Mouse (Mus musculus): Measurements from ENCODE around the gene Otog.

DNA sequence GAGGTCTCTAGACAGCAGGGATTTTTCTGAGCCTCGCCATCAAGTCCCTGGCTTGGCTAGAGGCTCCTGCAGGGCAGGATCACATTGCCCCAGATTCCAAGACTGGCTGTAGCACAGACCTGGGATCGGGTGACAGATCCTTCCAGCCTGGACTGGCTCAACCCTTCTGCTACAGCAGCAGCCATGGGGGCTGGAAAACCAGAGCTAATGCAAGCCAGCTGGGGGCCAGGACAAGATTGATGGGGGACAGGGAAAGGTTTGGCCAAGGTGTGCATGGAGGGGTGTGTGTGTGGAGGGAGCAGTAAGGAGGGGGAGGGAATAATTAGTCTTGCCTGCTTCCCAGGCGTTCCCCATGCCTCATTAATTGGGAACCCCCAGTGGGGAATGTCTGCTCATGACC, 99.0 kb downstream of the Otog start:
- TF ChIP-seq POLR2A (IDR thresholded peaks at IDR 0.05; ENCODE audit: control insufficient read depth, low read depth, low read length) (no peak), CTCF (IDR thresholded peaks at IDR 0.05; ENCODE audit: control insufficient read depth, insufficient read depth, insufficient replicate concordance, low read depth, low read length) (no peak)

All from testis, adult 2 months (tissue).